ENCODE assay signal across 9 mouse cellular contexts in genomic region chr17:71283237-71283636, GRCm38 (mm10). TPM values are rescaled to one million over a fixed set of nuclear protein-coding genes. Genes with fewer than 3 reads are reported as not detected.
DNase-seq lines count a peak whose midpoint lies in the region; ATAC-seq and TF ChIP-seq lines count a peak whose summit lies in the region.
"Had no signal": no experiment of that assay in that cellular context is flagged by ENCODE, and none has a peak within 500 bp of the region (broad histone marks: within the 10 kb centered on the region; RNA-seq: fewer than 3 reads in every experiment).

No protein-coding gene starts in this region.

- H3K9ac ChIP-seq in lung, embryonic 14.5 days: no peak overlapping the region
- H3K9ac ChIP-seq in intestine, embryonic 16.5 days (ENCODE audit: low read depth, low read length): no peak overlapping the region
- H3K9ac ChIP-seq in neural tube, embryonic 15.5 days (replicated peaks): no peak overlapping the region

- WGBS in lung, embryonic 14.5 days: 46% methylated on average over 4 of the region's 4 CpGs
- WGBS in lung, adult 2 months: 56% methylated on average over 4 of the region's 4 CpGs
- 54% methylated on average over 4 of the region's 4 CpGs for WGBS in intestine, embryonic 16.5 days
- WGBS in neural tube, embryonic 15.5 days: 81% methylated on average over 4 of the region's 4 CpGs

- no peaks in the 10 kb centered on the region for H3K9me3 ChIP-seq in lung, embryonic 14.5 days (ENCODE audit: low read depth, low read length)
- no peaks in the 10 kb centered on the region for H3K9me3 ChIP-seq in intestine, embryonic 16.5 days (ENCODE audit: control insufficient read depth, low read length)
- H3K9me3 ChIP-seq in neural tube, embryonic 15.5 days (replicated peaks): no peaks in the 10 kb centered on the region
- H3K9me3 ChIP-seq: G1E had no signal

- no peak overlapping the region for H3K4me2 ChIP-seq in lung, embryonic 14.5 days
- H3K4me2 ChIP-seq in intestine, embryonic 16.5 days (ENCODE audit: low read depth, low read length): no peak overlapping the region
- H3K4me2 ChIP-seq in neural tube, embryonic 15.5 days: no peak overlapping the region

- H3K27ac ChIP-seq in lung, embryonic 14.5 days (ENCODE audit: low read depth): peak overlapping the region; percentile 1; the same call in 1 of the 2 replicates
- H3K27ac ChIP-seq in intestine, embryonic 16.5 days (ENCODE audit: low read length): no peak overlapping the region
- no peak overlapping the region for H3K27ac ChIP-seq in neural tube, embryonic 15.5 days (replicated peaks)

- DNase-seq in lung, embryonic 14.5 days: peak; percentile 96
- no peak for DNase-seq in lung, adult 2 months
- DNase-seq in gastrocnemius, postnatal 4 days (ENCODE audit: low spot score in 2 of 2): peak; percentile 84 to 93
- peak; percentile 46 for DNase-seq in lung, postnatal 25 days (ENCODE audit: low spot score)
- DNase-seq in Muller cell, postnatal 12 days (ENCODE audit: inconsistent ontology term): no peak
- no peak for DNase-seq in left cerebral cortex, adult 18-20 months (ENCODE audit: low spot score in 2 of 2)

- ATAC-seq in lung, embryonic 14.5 days (ENCODE audit: insufficient read depth): peak; percentile 94
- ATAC-seq in intestine, embryonic 16.5 days: peak; percentile 82
- no peak for ATAC-seq in neural tube, embryonic 15.5 days (ENCODE audit: low FRiP score)

- TF ChIP-seq POLR2A in lung, adult 2 months (IDR thresholded peaks at IDR 0.05; ENCODE audit: borderline replicate concordance, extremely low read depth, low read depth, low read length): no peak

- TF ChIP-seq CTCF in lung, embryonic 14.5 days (IDR thresholded peaks at IDR 0.05; ENCODE audit: low read depth): no peak
- no peak for TF ChIP-seq CTCF in lung, adult 2 months (IDR thresholded peaks at IDR 0.05; ENCODE audit: insufficient read depth, low read length)

- H3K27me3 ChIP-seq in lung, embryonic 14.5 days (ENCODE audit: insufficient read depth, low read length): no peaks in the 10 kb centered on the region
- H3K27me3 ChIP-seq in intestine, embryonic 16.5 days (replicated peaks; ENCODE audit: control insufficient read depth, insufficient read depth, low read length): no peaks in the 10 kb centered on the region
- H3K27me3 ChIP-seq in neural tube, embryonic 15.5 days (replicated peaks): no peaks in the 10 kb centered on the region

- H3K4me3 ChIP-seq in lung, embryonic 14.5 days (ENCODE audit: low read depth, low read length): no peak overlapping the region
- H3K4me3 ChIP-seq in lung, adult 2 months (replicated peaks; ENCODE audit: extremely low read depth, low read depth, low read length): no peak overlapping the region
- no peak overlapping the region for H3K4me3 ChIP-seq in intestine, embryonic 16.5 days (ENCODE audit: low read length)
- no peak overlapping the region for H3K4me3 ChIP-seq in neural tube, embryonic 15.5 days (replicated peaks)

- H3K36me3 ChIP-seq in lung, embryonic 14.5 days (ENCODE audit: insufficient read depth): no peaks in the 10 kb centered on the region
- no peaks in the 10 kb centered on the region for H3K36me3 ChIP-seq in intestine, embryonic 16.5 days (ENCODE audit: control insufficient read depth, insufficient read depth, low read length)
- no peaks in the 10 kb centered on the region for H3K36me3 ChIP-seq in neural tube, embryonic 15.5 days

- H3K4me1 ChIP-seq in lung, embryonic 14.5 days (ENCODE audit: insufficient read depth): peaks cover 10% of the 10 kb centered on the region; the same call in 1 of the 2 replicates
- peaks cover 2% of the 10 kb centered on the region; the same call in 1 of the 2 replicates for H3K4me1 ChIP-seq in lung, adult 2 months (ENCODE audit: control insufficient read depth, insufficient read depth, low read length)
- H3K4me1 ChIP-seq in intestine, embryonic 16.5 days (ENCODE audit: control insufficient read depth, insufficient read depth, low read length): no peaks in the 10 kb centered on the region; the same call in 1 of the 2 replicates
- H3K4me1 ChIP-seq in neural tube, embryonic 15.5 days: no peaks in the 10 kb centered on the region

RNA-seq across cellular contexts. Expression of gene Emilin2, which starts 28.5 kb away (rescaled TPM):
- polyA plus RNA-seq in lung, embryonic 14.5 days (2014; fragmentation: Nextera tagmentation; extraction: Ambion mirVana): 3.6 and 3.8 TPM in 2 replicates
- polyA plus RNA-seq in lung, adult 2 months (2012; rRNA removed): 17.3 and 18.7 TPM in 2 replicates
- total RNA-seq in gastrocnemius, postnatal 4 days (2021): 10 to 100 TPM; 72.4 to 82.1 TPM
- 1.7 and 2.4 TPM in 2 replicates for polyA plus RNA-seq in intestine, embryonic 16.5 days (2015; fragmentation: Nextera tagmentation; extraction: Ambion mirVana)
- polyA plus RNA-seq in neural tube, embryonic 15.5 days (2015; fragmentation: Nextera tagmentation; extraction: Ambion mirVana): 2.8 and 4.0 TPM in 2 replicates
- 1 to 10 TPM; 2.7 to 2.8 TPM for total RNA-seq in left cerebral cortex, adult 18-20 months (2021)

Comparison
In these comparisons a context has a peak if more than half of its experiments do, and no peak if none do; other contexts are left out.
1. DNase-seq: peak in lung, embryonic 14.5 days (single experiment), gastrocnemius, postnatal 4 days (2 of 2) and lung, postnatal 25 days (single experiment); none in lung, adult 2 months (single experiment), Muller cell, postnatal 12 days (single experiment) and left cerebral cortex, adult 18-20 months (0 of 2).